Mouse (Mus musculus): ENCODE measurements around the gene Samhd1.

GRCm38 (mm10) chr2:157058342-157058998, 76.6 kb downstream of the Samhd1 start:
- no peak for TF ChIP-seq CTCF (IDR thresholded peaks at IDR 0.05; ENCODE audit: insufficient read depth, low read length)
- TF ChIP-seq POLR2A (IDR thresholded peaks at IDR 0.05; ENCODE audit: borderline replicate concordance, extremely low read depth, low read depth, low read length): no peak
